Mouse (Mus musculus) liver, postnatal 0 days (tissue): Measurements from ENCODE around the gene Ptpra. TPM values are rescaled to one million over a fixed set of nuclear protein-coding genes. Genes with fewer than 3 reads are reported as not detected.
"Not testable (repeated sequence)": the region's sequence is repeated elsewhere in the genome, so short reads cannot be mapped to it uniquely, and the experiment has no call there.

Experiments used
- ATAC-seq: fragments of 200-750 bp; cut with Nextera tagmentation; 2 replicates; pipeline ENCODE4 v1.8.0; 2017; ENCODE audit warnings: mild to moderate bottlenecking, moderate library complexity
- DNase-seq: peaks from one replicate; pipeline ENCODE4 v3.0.0-alpha.2; 2016
- H3K27ac ChIP-seq: fragments of 300-500 bp; sonication (generic); 2 replicates; pipeline ENCODE4 v1.5.1; 2014; ENCODE audit warnings: antibody characterized with exemption, moderate library complexity, mild to moderate bottlenecking, low read depth
- H3K27me3 ChIP-seq: fragments of 300-500 bp; sonication (generic); 2 replicates; pipeline ENCODE4 v1.6.1; 2014; ENCODE audit warnings: low read length, control low read depth, mixed read lengths; ENCODE audit not compliant: insufficient read depth
- H3K36me3 ChIP-seq: fragments of 300-500 bp; sonication (generic); replicated peaks from 2 replicates; pipeline ENCODE4 v1.6.1; 2014; ENCODE audit warnings: mild to moderate bottlenecking, control low read depth, low read length, moderate library complexity, mixed read lengths; ENCODE audit not compliant: insufficient read depth
- H3K4me1 ChIP-seq: fragments of 300-500 bp; sonication (generic); 2 replicates; pipeline ENCODE4 v1.6.1; 2014; ENCODE audit warnings: antibody characterized with exemption, mild to moderate bottlenecking, control low read depth; ENCODE audit not compliant: insufficient read depth
- H3K4me2 ChIP-seq: fragments of 300-500 bp; sonication (generic); 2 replicates; pipeline ENCODE4 v1.6.1; 2014; ENCODE audit warnings: low read depth, mild to moderate bottlenecking, low read length, moderate library complexity, mixed read lengths
- H3K4me3 ChIP-seq: fragments of 300-500 bp; sonication (generic); 2 replicates; pipeline ENCODE4 v1.5.1; 2014; ENCODE audit warnings: low read depth, low read length
- H3K9ac ChIP-seq: fragments of 300-500 bp; sonication (generic); replicated peaks from 2 replicates; pipeline ENCODE4 v1.6.1; 2014; ENCODE audit warnings: mild to moderate bottlenecking, moderate library complexity
- H3K9me3 ChIP-seq: fragments of 300-500 bp; sonication (generic); 2 replicates; pipeline ENCODE4 v1.6.1; 2016; ENCODE audit warnings: mild to moderate bottlenecking, control low read depth, low read length, mixed read lengths
- CTCF ChIP-seq: sonication (generic); IDR thresholded peaks from 2 replicates; pipeline ENCODE4 v1.5.1; 2016; ENCODE audit warnings: antibody characterized with exemption, low read depth
- EP300 ChIP-seq: IDR thresholded peaks from 2 replicates; pipeline ENCODE4 v1.6.1; 2016; ENCODE audit warnings: antibody characterized with exemption, low read depth, mild to moderate bottlenecking
- WGBS: fragments of 180-500 bp; shearing (Covaris S2); extraction: QIAGEN DNeasy Blood & Tissue Kit; methylation state at CpG from one replicate; pipeline ENCODE4 v1.1.7; 2014; ENCODE audit not compliant: insufficient replicate concordance; 5-methylcytosine and 5-hydroxymethylcytosine counted together
- polyA plus RNA-seq: library from polyadenylated mRNA; unstranded; fragments of >200 nt; fragmentation: Nextera tagmentation; extraction: Ambion mirVana; gene quantifications from 2 replicates; pipeline ENCODE4 v1.2.1, GENCODE M21; 2015

Gene Ptpra
- polyA plus RNA-seq, 1 experiment from 2014 or later: 18.7 TPM

DNA sequence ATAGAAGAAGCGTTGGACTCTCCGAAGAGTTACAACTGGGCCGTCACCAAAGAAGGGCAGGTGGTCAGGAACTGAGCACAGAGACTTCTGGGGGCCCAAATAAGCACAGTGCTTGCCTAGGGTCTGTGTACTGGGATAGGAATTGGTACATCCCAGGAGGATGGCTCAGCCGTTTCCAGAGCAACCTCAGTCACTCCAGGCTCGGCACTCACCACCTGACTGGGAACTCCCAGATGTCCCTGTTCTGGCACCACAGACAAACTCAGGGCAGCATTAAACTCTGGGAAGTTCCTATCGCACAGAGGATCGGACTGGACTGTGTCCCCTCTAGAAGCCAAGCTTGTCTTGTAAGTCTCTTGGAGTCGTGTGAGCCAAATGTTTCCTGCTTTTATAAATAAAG, 114.9 kb downstream of the Ptpra start:
- H3K4me1 ChIP-seq: peaks cover 19% of the 10 kb centered on the region
- ATAC-seq: no peak
- H3K9me3 ChIP-seq: no peaks in the 10 kb centered on the region
- H3K4me2 ChIP-seq: peak overlapping the region; percentile 76; the same call in 1 of the 2 replicates
- 91% methylated on average over 8 of the region's 8 CpGs for WGBS
- no peak overlapping the region for H3K4me3 ChIP-seq
- peaks cover 7% of the 10 kb centered on the region for H3K36me3 ChIP-seq
- no peak overlapping the region for H3K27ac ChIP-seq
- no peak for DNase-seq
- H3K27me3 ChIP-seq: no peaks in the 10 kb centered on the region
- H3K9ac ChIP-seq: no peak overlapping the region
- TF ChIP-seq CTCF: no peak
- no peak for TF ChIP-seq EP300

DNA sequence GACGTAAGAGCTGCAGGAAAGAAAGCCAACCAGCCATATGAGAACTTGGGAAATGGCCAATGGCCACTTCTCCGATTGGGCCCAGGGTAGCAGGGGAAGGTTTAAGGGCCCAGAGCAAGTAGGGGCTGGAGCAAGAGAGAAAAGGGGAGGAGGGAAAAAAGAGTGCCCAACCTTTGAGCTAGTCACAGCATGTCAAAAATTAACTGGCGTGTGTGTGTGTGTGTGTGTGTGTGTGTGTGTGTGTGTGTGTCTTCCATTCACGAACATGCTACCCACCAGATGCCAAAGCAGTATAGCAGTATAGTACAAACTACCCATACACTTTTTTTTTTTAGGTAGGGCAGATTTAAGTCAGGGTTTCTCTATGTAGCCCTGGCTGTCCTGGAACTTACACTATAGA, 118.8 kb downstream of the Ptpra start:
- Histone ChIP-seq H3K9me3 (no peaks in the 10 kb centered on the region), H3K4me2 (no peak overlapping the region), H3K36me3 (peaks cover 7% of the 10 kb centered on the region), H3K27me3 (no peaks in the 10 kb centered on the region), H3K27ac (no peak overlapping the region), H3K9ac (no peak overlapping the region), H3K4me3 (no peak overlapping the region), H3K4me1 (peaks cover 11% of the 10 kb centered on the region)
- no peak for DNase-seq
- 65% methylated on average over 4 of the region's 4 CpGs for WGBS
- peak; percentile 42; the same call in 1 of the 2 replicates for ATAC-seq
- no peak for TF ChIP-seq EP300
- no peak for TF ChIP-seq CTCF

DNA sequence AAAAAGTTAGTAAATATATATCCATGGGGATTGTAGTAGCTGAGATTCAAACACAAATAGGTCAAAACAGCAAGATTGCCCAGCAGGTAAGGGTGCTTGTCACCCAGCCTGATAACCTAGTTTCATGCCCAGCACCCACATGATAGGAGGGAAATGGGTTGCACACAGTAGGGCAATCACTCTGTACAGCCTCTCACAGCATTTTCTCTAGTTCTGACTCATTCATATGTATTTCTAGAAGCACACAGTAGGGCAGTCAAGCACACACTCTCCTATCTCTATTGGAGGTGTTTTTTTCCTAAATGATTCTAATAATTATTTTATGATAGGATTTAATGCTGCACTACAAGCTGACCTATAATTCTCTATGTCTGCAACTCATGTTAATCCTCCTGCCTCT, 119.8 kb downstream of the Ptpra start:
- no peak for ATAC-seq

DNA sequence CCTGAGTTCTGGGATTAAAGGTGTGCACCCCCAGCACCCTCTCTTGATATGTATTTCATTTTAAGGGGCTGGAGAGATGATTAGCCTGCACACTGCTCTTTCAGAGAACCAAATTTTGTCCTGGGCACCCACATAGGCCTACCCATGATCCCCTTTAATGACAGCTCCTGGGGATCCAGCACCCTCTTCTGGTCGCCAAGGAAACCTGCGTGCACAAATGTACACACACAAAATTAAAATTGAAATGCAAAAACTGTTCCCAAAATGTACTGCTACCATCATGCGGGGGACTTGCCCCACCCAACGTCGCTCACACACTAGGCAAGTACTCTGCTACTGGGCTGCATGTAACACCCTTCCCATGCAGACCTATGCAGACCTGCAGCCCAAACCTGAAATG, 124.9 kb downstream of the Ptpra start:
- no peak overlapping the region for H3K9ac ChIP-seq
- 74% methylated on average over 5 of the region's 5 CpGs for WGBS
- DNase-seq (no peak), ATAC-seq (no peak)
- TF ChIP-seq EP300: no peak
- peak; percentile 24; the same call in 1 of the 2 replicates for TF ChIP-seq CTCF
- H3K36me3 ChIP-seq: no peaks in the 10 kb centered on the region
- no peak overlapping the region for H3K4me2 ChIP-seq
- no peak overlapping the region for H3K27ac ChIP-seq
- H3K4me3 ChIP-seq: no peak overlapping the region
- peaks cover 46% of the 10 kb centered on the region for H3K27me3 ChIP-seq
- H3K9me3 ChIP-seq: no peaks in the 10 kb centered on the region
- peaks cover 5% of the 10 kb centered on the region; the same call in 1 of the 2 replicates for H3K4me1 ChIP-seq

More for the DNA sequence above, 119.8 kb downstream of the Ptpra start:
- Histone ChIP-seq H3K4me3 (no peak overlapping the region), H3K36me3 (peaks cover 7% of the 10 kb centered on the region), H3K27ac (no peak overlapping the region), H3K9ac (no peak overlapping the region), H3K4me1 (peaks cover under 1% of the 10 kb centered on the region; the same call in 1 of the 2 replicates), H3K27me3 (no peaks in the 10 kb centered on the region), H3K4me2 (no peak overlapping the region), H3K9me3 (no peaks in the 10 kb centered on the region)
- TF ChIP-seq CTCF: no peak
- TF ChIP-seq EP300: no peak
- no peak for DNase-seq

DNA sequence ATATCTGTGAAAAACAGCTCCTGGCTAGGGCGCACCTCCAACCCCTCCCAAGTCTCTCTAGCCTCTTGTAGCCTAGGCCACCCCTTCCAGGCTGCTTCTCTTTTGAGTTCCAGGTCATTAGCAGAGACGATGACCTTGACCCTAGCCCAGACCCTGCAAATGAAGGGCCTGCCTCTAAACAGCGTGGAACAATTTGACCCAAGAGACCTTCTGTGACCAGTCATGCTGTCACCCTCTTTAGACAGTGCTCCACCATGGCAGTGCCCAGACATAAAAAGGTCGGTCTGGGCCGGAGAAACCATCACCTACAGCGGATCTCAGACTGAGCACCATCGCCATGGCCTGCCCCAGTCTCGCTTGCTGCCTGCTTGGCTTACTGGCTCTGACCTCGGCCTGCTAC, 125.8 kb downstream of the Ptpra start, which contains the start of gene Oxt:
Gene Oxt, plus strand, starts transcription at position 301 of the 400 bp plus-strand sequence.
- Histone ChIP-seq H3K4me3 (peak within 1 kb of the TSS; percentile 32), H3K4me2 (peak within 1 kb of the TSS; percentile 57), H3K27ac (no peak within 1 kb of the TSS), H3K9ac (no peak within 1 kb of the TSS; the same call in 1 of the 2 replicates), H3K36me3 (no peaks in the 10 kb centered on the region), H3K27me3 (peaks cover 55% of the 10 kb centered on the region), H3K4me1 (peaks cover 11% of the 10 kb centered on the region; the same call in 1 of the 2 replicates), H3K9me3 (no peaks in the 10 kb centered on the region)
- 55% methylated on average over 9 of the region's 9 CpGs for WGBS
- ATAC-seq (no peak), DNase-seq (no peak)
- TF ChIP-seq CTCF (no peak), EP300 (no peak)

DNA sequence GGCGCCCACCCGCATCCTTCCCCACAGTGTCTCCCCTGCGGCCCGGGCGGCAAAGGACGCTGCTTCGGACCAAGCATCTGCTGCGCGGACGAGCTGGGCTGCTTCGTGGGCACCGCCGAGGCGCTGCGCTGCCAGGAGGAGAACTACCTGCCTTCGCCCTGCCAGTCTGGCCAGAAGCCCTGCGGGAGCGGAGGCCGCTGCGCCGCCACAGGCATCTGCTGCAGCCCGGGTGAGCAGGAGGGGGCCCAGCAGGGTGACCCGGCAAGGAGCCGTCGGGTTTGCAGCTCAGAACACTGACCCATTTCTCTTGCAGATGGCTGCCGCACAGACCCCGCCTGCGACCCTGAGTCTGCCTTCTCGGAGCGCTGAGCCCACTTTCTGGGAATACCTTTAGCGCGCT, 126.5 kb downstream of the Ptpra start:
- Histone ChIP-seq H3K4me1 (peaks cover 11% of the 10 kb centered on the region; the same call in 1 of the 2 replicates), H3K4me2 (peak overlapping the region; percentile 57), H3K27me3 (peaks cover 62% of the 10 kb centered on the region), H3K4me3 (peak overlapping the region; percentile 32)
- not testable (repeated sequence) for H3K9ac ChIP-seq, ATAC-seq, DNase-seq, H3K27ac ChIP-seq, H3K36me3 ChIP-seq, H3K9me3 ChIP-seq
- 6% methylated on average over 24 of the region's 32 CpGs for WGBS

DNA sequence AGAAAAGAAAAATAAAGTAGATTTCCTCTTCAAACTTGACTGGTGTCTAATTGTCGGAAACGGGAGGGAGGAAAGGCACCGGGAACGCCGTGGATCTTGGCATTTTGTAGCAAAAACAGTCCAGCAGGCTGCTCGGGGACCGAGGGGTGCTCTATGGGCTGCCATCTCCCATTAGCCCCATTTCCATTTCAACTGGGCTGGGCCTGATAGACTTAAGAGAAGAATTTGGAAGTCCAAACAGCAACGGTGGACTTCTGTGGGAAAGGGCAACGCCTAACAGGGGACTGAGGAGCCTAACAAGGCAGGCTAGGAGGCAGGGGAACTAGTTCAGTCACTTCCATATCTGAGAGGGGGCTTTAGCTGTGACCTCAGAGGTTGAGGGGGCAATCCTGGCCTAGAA, 126.9 kb downstream of the Ptpra start:
- Histone ChIP-seq H3K9me3 (no peaks in the 10 kb centered on the region), H3K27ac (no peak overlapping the region), H3K4me3 (peak overlapping the region; percentile 32), H3K4me2 (peak overlapping the region; percentile 57), H3K4me1 (peaks cover 11% of the 10 kb centered on the region; the same call in 1 of the 2 replicates), H3K36me3 (no peaks in the 10 kb centered on the region), H3K9ac (no peak overlapping the region; the same call in 1 of the 2 replicates), H3K27me3 (peaks cover 67% of the 10 kb centered on the region)
- no peak for DNase-seq
- ATAC-seq: no peak
- TF ChIP-seq CTCF (no peak), EP300 (no peak)
- WGBS: 8% methylated on average over 9 of the region's 9 CpGs
